Mouse (Mus musculus): ENCODE data around the gene Lpp. TPM values are rescaled to one million over a fixed set of nuclear protein-coding genes. Genes with fewer than 3 reads are reported as not detected.

Lpp gene
- total and polyA plus RNA-seq, 3 experiments, result not detected

- no peaks in the 10 kb centered on the region for H3K36me3 ChIP-seq (ENCODE audit: control insufficient read depth in 1 of 2, insufficient read depth in 2 of 2, low read length in 2 of 2)
- H3K4me3 ChIP-seq (ENCODE audit: control insufficient read depth in 1 of 2, insufficient read depth in 1 of 2, low read depth in 2 of 2, low read length in 2 of 2), result no peak overlapping the region
- no peak overlapping the region for H3K9ac ChIP-seq (ENCODE audit: control insufficient read depth, low read depth, low read length, poor library complexity, severe bottlenecking)
- H3K27ac ChIP-seq (ENCODE audit: control insufficient read depth, low read depth, low read length), result no peak overlapping the region
- no peaks in the 10 kb centered on the region for H3K9me3 ChIP-seq (replicated peaks; ENCODE audit: insufficient read depth, low read length)
- no peak for TF ChIP-seq KAT2A (conservative IDR thresholded peaks at IDR 0.05; ENCODE audit: low read depth, low read length)
- TF ChIP-seq ZC3H11A (IDR thresholded peaks at IDR 0.05; ENCODE audit: low read depth, low read length), result no peak
- no peak for TF ChIP-seq MAZ (IDR thresholded peaks at IDR 0.05; ENCODE audit: low read depth, low read length)
- no peak for TF ChIP-seq EP300 (IDR thresholded peaks at IDR 0.05; ENCODE audit: low read depth in 1 of 2, low read length in 2 of 2)
- no peak for TF ChIP-seq ZMIZ1 (IDR thresholded peaks at IDR 0.05; ENCODE audit: low read depth, low read length)
- no peak for TF ChIP-seq ZNF384 (IDR thresholded peaks at IDR 0.05; ENCODE audit: low read depth, low read length)
- no peak for TF ChIP-seq JUND (IDR thresholded peaks at IDR 0.05; ENCODE audit: low read depth, low read length)
- no peak for TF ChIP-seq HCFC1 (IDR thresholded peaks at IDR 0.05; ENCODE audit: low read depth, low read length)
- TF ChIP-seq E2F4 (IDR thresholded peaks at IDR 0.05; ENCODE audit: borderline replicate concordance, low read depth, low read length), result no peak
- no peak for TF ChIP-seq RAD21 (IDR thresholded peaks at IDR 0.05; ENCODE audit: low read depth, low read length)
- no peak for TF ChIP-seq MYC (IDR thresholded peaks at IDR 0.05; ENCODE audit: low read depth, low read length)
- no peak for TF ChIP-seq MYB (IDR thresholded peaks at IDR 0.05; ENCODE audit: low read depth, low read length)
- no peak for TF ChIP-seq CHD2 (IDR thresholded peaks at IDR 0.05; ENCODE audit: low read length)
- no peak for TF ChIP-seq SIN3A (IDR thresholded peaks at IDR 0.05; ENCODE audit: low read length)
- TF ChIP-seq USF2 (IDR thresholded peaks at IDR 0.05; ENCODE audit: borderline replicate concordance in 1 of 2, insufficient read depth in 1 of 2, low read depth in 1 of 2, low read length in 2 of 2), result no peak
- no peak for TF ChIP-seq RCOR1 (IDR thresholded peaks at IDR 0.05; ENCODE audit: low read depth, low read length)
- DNase-seq (ENCODE audit: low read depth, low spot score), result no peak
- H3K4me1 ChIP-seq (ENCODE audit: control insufficient read depth in 1 of 2, insufficient read depth in 2 of 2, low read length in 2 of 2), result no peaks in the 10 kb centered on the region
- H3K27me3 ChIP-seq (ENCODE audit: control insufficient read depth in 1 of 2, insufficient read depth in 2 of 2, low read length in 2 of 2), result no peaks in the 10 kb centered on the region
- no peaks in the 10 kb centered on the region for H3K79me2 ChIP-seq (ENCODE audit: control insufficient read depth, insufficient read depth, low read length, poor library complexity)
These were observed 437.6 kb downstream of the Lpp start for GRCm38 (mm10) chr16:24830939-24831338.

GRCm38 (mm10) chr16:24833221-24833620, 439.9 kb downstream of the Lpp start:
- TF ChIP-seq RAD21 (IDR thresholded peaks at IDR 0.05; ENCODE audit: low read depth, low read length) (no peak), USF1 (IDR thresholded peaks at IDR 0.05; ENCODE audit: low read depth, low read length) (no peak), ETS1 (IDR thresholded peaks at IDR 0.05; ENCODE audit: low read depth, low read length) (no peak), ZKSCAN1 (IDR thresholded peaks at IDR 0.05; ENCODE audit: low read depth, low read length) (no peak)
- no peaks in the 10 kb centered on the region for H3K4me1 ChIP-seq (ENCODE audit: control insufficient read depth in 1 of 2, insufficient read depth in 2 of 2, low read length in 2 of 2)

More at GRCm38 (mm10) chr16:24833221-24833620, 439.9 kb downstream of the Lpp start:
- Histone ChIP-seq H3K27ac (ENCODE audit: control insufficient read depth, low read depth, low read length) (no peak overlapping the region), H3K27me3 (ENCODE audit: control insufficient read depth in 1 of 2, insufficient read depth in 2 of 2, low read length in 2 of 2) (no peaks in the 10 kb centered on the region), H3K4me3 (ENCODE audit: control insufficient read depth in 1 of 2, insufficient read depth in 1 of 2, low read depth in 2 of 2, low read length in 2 of 2) (no peak overlapping the region), H3K9me3 (replicated peaks; ENCODE audit: insufficient read depth, low read length) (no peaks in the 10 kb centered on the region), H3K36me3 (ENCODE audit: control insufficient read depth in 1 of 2, insufficient read depth in 2 of 2, low read length in 2 of 2) (no peaks in the 10 kb centered on the region), H3K79me2 (ENCODE audit: control insufficient read depth, insufficient read depth, low read length, poor library complexity) (no peaks in the 10 kb centered on the region), H3K9ac (ENCODE audit: control insufficient read depth, low read depth, low read length, poor library complexity, severe bottlenecking) (no peak overlapping the region)
- DNase-seq (ENCODE audit: low read depth, low spot score), result no peak
